Mouse (Mus musculus) thymus, postnatal 4 days (tissue): Measurements from ENCODE around the gene Akr1b8.
A peak's percentile ranks its signal among the peaks of the same experiment; 100 is the strongest.
"Not testable (repeated sequence)": the region's sequence is repeated elsewhere in the genome, so short reads cannot be mapped to it uniquely, and the experiment has no call there.

Experiments
- DNase-seq: peaks from one replicate; pipeline ENCODE4 v3.0.0; 2021

Gene Akr1b8

GRCm38 (mm10) chr6:34350037-34350699, 3.8 kb upstream of the Akr1b8 start:
- DNase-seq, result no peak

- DNase-seq, result not testable (repeated sequence)
These were observed 2.4 kb upstream of the Akr1b8 start for GRCm38 (mm10) chr6:34351481-34351880.

- no peak for DNase-seq
These were observed 1.5 kb upstream of the Akr1b8 start for GRCm38 (mm10) chr6:34352401-34352800.

GRCm38 (mm10) chr6:34354354-34355348, 732 bp downstream of the Akr1b8 start:
- no peak for DNase-seq

GRCm38 (mm10) chr6:34355349-34355747, 1.4 kb downstream of the Akr1b8 start:
- DNase-seq, result no peak

GRCm38 (mm10) chr6:34355841-34356240, 1.9 kb downstream of the Akr1b8 start:
- DNase-seq, result no peak

DNA sequence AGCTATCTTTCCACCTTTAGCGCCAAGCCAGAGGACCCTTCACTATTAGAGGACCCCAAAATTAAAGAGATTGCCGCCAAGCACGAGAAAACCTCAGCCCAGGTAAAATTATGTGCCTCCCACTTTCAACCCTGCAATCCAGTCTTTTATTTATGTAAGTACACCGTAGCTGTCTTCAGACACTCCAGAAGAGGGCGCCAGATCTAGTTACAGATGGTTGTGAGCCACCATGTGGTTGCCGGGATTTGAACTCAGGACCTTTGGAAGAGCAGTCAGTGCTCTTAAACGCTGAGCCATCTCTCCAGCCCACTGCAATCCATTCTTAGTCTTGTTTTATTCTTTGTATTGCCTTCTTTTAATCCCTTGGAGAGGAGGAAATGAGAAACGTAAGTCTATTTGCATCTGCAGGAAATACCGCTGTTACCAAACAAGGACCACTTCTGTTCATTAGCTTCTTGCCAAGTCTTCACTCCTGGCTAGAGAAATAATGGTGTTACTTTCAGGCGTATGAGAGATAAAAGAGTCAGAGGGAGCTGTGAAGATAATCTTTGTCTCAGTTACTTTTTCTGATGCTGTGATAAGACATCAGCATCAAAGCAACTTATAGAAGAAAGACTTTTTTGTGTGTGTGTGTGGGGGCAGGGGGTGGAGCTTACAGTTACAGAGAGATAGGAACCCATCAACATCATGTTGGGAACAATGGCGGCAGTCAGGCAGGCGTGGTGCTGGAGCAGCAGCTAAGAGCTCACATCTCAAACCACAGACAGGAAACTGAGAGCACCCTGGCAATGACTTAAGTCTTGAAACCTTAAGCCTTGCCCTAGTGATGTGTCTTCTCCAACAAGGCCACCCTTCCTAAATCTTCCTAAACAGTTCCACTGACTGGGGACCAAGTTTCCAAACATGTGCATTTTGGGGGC, 10.6 kb downstream of the Akr1b8 start:
- DNase-seq, result peak; percentile 35

DNA sequence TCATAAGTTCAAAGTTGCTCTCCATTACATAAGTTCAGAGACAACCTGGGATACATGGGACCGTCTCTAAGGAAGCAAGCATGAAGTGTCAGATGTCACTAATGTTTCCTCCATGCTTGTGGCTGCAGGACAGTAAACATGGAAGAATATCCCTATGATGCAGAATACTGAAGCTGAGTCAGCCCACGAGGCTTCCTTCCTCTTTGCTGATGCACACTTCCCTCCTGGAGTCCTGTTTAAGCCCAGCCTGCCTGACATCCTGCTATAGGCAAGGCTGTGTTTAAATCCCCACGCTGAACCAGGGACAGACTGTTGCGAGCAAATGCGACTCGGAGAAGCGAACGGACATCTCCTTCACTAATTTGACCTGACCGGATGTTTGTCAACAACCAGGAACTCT, 14.1 kb downstream of the Akr1b8 start:
- DNase-seq, result no peak

- DNase-seq, result no peak
These were observed 16.2 kb downstream of the Akr1b8 start for GRCm38 (mm10) chr6:34370081-34370480.

GRCm38 (mm10) chr6:34371700-34372351, 17.9 kb downstream of the Akr1b8 start:
- peak; percentile 87 for DNase-seq

GRCm38 (mm10) chr6:34373841-34374240, 19.9 kb downstream of the Akr1b8 start:
- DNase-seq, result peak; percentile 22

DNA sequence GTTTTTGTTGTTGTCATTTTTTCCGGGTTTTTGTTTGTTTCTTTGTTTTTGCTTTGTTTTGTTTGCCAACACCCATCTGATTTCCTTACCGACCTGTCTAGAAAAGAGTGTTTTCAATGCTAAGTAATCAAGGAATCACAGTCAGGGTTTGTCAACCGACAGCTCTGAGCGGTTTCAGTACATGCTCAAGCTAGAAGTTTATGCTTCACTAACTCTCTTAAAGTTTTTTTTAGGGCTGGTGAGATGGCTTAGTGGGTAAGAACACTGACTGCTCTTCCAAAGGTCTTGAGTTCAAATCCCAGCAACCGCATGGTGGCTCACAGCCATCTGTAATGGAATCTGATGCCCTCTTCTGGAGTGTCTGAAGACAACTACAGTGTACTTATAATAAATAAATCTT, 22.0 kb downstream of the Akr1b8 start:
- not testable (repeated sequence) for DNase-seq

- no peak for DNase-seq
These were observed 29.5 kb downstream of the Akr1b8 start for GRCm38 (mm10) chr6:34383401-34383800.

DNA sequence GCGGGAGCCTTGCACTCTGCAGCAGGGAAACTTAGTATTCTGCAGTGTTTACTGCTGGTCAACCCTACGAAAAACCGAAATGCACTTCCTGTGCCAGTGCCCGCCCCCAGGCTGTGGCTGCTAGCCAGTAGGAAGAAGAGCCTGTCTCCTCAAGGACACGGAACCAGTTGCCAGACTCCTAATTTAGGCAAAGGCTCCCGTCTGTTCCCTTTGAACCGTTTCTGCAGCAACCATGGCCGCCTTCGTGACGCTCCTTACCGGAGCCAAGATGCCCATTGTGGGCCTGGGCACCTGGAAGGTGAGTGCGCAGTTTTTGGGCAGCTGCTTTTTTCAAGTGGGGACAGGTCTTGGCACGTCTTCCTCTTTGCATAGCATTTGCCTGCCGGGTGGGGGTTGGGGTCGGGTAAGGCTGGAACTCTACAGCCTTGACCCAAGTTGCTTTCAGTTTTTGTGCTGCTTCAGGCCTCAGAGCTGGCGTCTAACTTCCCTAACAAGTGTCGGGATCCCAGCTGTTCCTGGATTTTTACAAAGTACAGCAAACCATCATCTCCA, 30.3 kb downstream of the Akr1b8 start, which contains the start of gene Akr1b10:
Gene Akr1b10 (plus strand): TSS at position 109 of the 552 bp plus-strand sequence.
- peak; percentile 75 for DNase-seq

DNA sequence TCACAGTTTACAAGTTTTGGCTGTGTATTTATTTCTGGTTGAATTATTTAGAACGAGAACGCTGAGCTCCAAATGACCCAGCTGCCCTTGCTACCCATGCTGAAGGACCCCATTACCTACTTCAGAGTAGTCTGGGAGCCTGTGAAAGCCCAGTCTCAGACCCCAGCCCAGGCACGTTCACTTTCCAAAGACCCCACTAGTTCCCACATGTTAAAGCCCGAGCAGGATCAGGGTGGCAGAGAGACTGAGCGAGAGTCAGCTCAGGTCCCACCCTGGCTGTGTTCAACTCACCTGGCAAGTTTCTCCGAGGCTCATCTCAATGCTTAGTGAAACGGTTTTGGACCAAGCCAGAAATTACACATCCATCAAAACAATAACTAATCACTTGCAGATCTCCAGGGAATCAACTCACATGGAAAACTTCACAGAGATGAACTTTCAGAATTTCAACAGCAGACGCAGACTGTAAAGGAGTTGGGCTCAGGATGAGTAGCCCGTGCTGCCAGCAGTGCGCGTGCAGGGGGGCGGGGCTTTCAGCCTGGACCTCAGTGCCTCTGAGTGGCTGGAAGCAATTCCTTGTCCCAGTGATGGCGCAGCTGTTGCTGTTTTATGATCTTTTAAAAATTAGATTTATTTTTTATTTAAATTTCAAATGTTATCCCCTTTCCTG, 30.9 kb downstream of the Akr1b8 start:
- DNase-seq, result peak; percentile 65

GRCm38 (mm10) chr6:34388420-34389156, 34.7 kb downstream of the Akr1b8 start:
- no peak for DNase-seq

DNA sequence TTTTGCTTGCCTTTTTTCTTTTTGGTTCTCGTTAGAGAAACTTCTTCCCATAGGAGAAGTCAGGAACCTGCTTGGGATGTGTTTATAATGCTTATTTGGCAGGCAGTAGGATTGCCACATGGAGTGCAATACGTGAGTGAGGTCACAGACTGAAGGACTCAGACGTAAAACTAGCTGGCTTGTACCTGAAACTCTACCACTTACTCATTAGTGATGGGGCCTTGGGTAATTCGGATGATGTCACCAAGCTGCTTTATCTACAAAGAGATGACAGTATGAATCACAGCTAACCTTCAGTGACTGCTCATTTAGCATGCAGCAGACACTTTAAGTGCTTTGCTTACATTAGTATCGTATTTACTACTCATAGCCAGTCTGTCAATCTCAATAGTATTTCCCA, 42.0 kb downstream of the Akr1b8 start:
- DNase-seq, result no peak

DNA sequence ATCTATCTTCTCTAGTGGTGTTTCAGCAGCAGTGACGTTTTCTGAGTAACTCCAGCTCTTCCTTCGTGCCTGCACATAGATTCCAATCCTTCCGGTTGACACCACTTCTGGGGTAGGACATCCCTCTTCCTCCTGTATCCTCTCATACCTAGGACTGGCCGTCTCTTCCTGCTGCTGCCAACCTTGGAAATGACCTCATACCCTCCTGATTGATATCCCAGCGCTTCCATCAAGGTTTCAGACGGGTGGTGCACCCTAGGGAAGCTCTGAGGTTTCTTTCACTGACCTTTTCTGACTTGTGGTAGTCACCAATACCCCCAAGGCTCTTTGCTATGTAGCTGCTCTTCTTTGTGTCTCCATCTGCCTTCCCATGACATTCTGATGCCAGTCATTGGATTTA, 44.5 kb downstream of the Akr1b8 start:
- no peak for DNase-seq

DNA sequence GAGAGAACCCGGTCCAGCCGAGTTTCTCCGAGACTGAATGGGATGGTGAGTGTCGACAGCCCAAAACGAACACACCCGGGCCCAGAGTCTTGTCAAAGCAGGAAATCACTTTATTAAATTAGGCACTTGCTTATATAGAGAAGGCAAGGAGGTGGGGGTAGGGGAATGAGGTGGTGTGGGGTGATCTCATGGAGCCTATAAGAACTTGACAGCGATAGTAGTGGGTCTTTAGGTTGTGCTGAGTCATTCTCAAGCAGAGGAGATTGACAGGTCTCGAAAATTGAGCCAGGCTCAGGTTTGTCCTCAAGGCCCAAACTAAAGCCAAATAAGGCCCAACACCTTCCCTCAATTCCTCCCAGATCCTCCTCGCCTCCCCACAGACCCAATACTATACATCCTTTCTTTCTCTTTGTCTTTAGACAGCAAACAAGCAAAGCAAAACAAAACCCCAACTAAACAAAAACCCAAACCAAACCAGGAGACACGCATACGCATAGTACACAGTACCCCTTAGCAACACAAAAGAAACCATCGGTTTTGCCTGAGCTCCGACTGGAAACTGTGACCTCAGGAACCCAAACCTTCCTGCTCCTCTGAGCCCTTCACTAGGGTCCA, 45.8 kb downstream of the Akr1b8 start:
- no peak for DNase-seq

- DNase-seq, result no peak
These were observed 46.8 kb downstream of the Akr1b8 start for GRCm38 (mm10) chr6:34400696-34401095.
